Mouse (Mus musculus) G1E (cell line): ENCODE results near the gene Ssc5d. TPM values are rescaled to one million over a fixed set of nuclear protein-coding genes. Genes with fewer than 3 reads are reported as not detected.

Experiments
- ATAC-seq: 2 replicates; pipeline ENCODE4 v1.8.0; 2016; ENCODE audit warnings: mild to moderate bottlenecking; ENCODE audit not compliant: insufficient number of reproducible peaks, poor library complexity, low FRiP score, severe bottlenecking; ENCODE audit errors: extremely low read depth
- DNase-seq: peaks from one replicate; pipeline ENCODE4 v3.0.0; 2012; ENCODE audit warnings: low spot score
- H3K27me3 ChIP-seq: 2 replicates; pipeline ENCODE4 v1.6.1; 2012; ENCODE audit warnings: mild to moderate bottlenecking, low read length, inconsistent platforms; ENCODE audit not compliant: insufficient read depth
- H3K36me3 ChIP-seq: replicated peaks from 2 replicates; pipeline ENCODE3; 2012; ENCODE audit warnings: mild to moderate bottlenecking, inconsistent platforms
- H3K4me1 ChIP-seq: 2 replicates; pipeline ENCODE4 v1.6.1; 2012; ENCODE audit warnings: low read depth, low read length, inconsistent platforms, mixed read lengths; ENCODE audit not compliant: insufficient read depth
- H3K4me3 ChIP-seq: 2 replicates; pipeline ENCODE4 v1.5.1; 2012; ENCODE audit warnings: low read depth, mild to moderate bottlenecking, inconsistent platforms, low read length, moderate library complexity, mixed read lengths
- H3K9me3 ChIP-seq: replicated peaks from 2 replicates; pipeline ENCODE4 v1.6.1; 2012; ENCODE audit warnings: inconsistent platforms
- CTCF ChIP-seq: IDR thresholded peaks from 2 replicates; pipeline ENCODE4 v1.5.1; 2012; ENCODE audit warnings: low read depth, low read length, inconsistent platforms, mixed read lengths
- GATA1 ChIP-seq: IDR thresholded peaks from 2 replicates; pipeline ENCODE4 v1.6.1; 2012; ENCODE audit warnings: borderline replicate concordance, low read length, inconsistent platforms, mixed read lengths
- GATA2 ChIP-seq: IDR thresholded peaks from 2 replicates; pipeline ENCODE4 v1.6.1; 2012; ENCODE audit warnings: low read depth, low read length, inconsistent platforms, borderline replicate concordance
- POLR2AphosphoS5 ChIP-seq: IDR thresholded peaks from 2 replicates; pipeline ENCODE4 v1.6.1; 2012; ENCODE audit warnings: low read depth, low read length, inconsistent platforms; ENCODE audit not compliant: insufficient replicate concordance
- TAL1 ChIP-seq: conservative IDR thresholded peaks from 2 replicates; pipeline ENCODE4 v1.6.1; 2012; ENCODE audit warnings: low read depth, low read length, inconsistent platforms, mixed read lengths
- polyA plus RNA-seq: library from polyadenylated mRNA; stranded (reverse); fragments of >175 nt; gene quantifications from 2 replicates; pipeline ENCODE4 v1.2.3, GENCODE M21; 2012
- total RNA-seq, 2 experiments: library from RNA; stranded (forward) in 1 of 2; stranded (reverse) in 1 of 2; fragments of 200-1000 nt in 1 of 2; fragments of >200 nt in 1 of 2; fragmentation: Nextera tagmentation in 1 of 2; gene quantifications; 2 replicates each; pipeline ENCODE4 v1.2.3; 2014 to 2017

The Ssc5d gene
- total and polyA plus RNA-seq, 3 experiments = 0.02 to 0.05 TPM; not detected in 1

GRCm38 (mm10) chr7:4906466-4906950 lies 19.1 kb upstream of the Ssc5d start, which contains the start of gene Gm36210:
Gene Gm36210, minus strand, starts transcription at chr7:4906516.
- TF ChIP-seq GATA2 (no peak), CTCF (no peak), GATA1 (no peak), POLR2AphosphoS5 (no peak), TAL1 (no peak)
- Histone ChIP-seq H3K9me3 (no peaks in the 10 kb centered on the region), H3K36me3 (no peaks in the 10 kb centered on the region), H3K27me3 (peaks cover 35% of the 10 kb centered on the region), H3K4me1 (peaks cover 2% of the 10 kb centered on the region; the same call in 1 of the 2 replicates), H3K4me3 (no peak within 1 kb of the TSS)
- DNase-seq = no peak
- ATAC-seq = no peak

- TF ChIP-seq CTCF (0 out of 2 replicates have a peak, but pooled peaks have one; percentile 22), POLR2AphosphoS5 (no peak), GATA1 (no peak), GATA2 (no peak), TAL1 (no peak)
- Histone ChIP-seq H3K4me3 (no peak overlapping the region), H3K27me3 (peaks cover 28% of the 10 kb centered on the region), H3K9me3 (no peaks in the 10 kb centered on the region), H3K36me3 (peaks cover 5% of the 10 kb centered on the region), H3K4me1 (peaks cover 23% of the 10 kb centered on the region)
- no peak for DNase-seq
- no peak for ATAC-seq
Observed at GRCm38 (mm10) chr7:4911561-4911960, 14.0 kb upstream of the Ssc5d start.

GRCm38 (mm10) chr7:4912248-4912647 lies 13.3 kb upstream of the Ssc5d start:
- Histone ChIP-seq H3K27me3 (peaks cover 21% of the 10 kb centered on the region), H3K4me1 (peaks cover 30% of the 10 kb centered on the region), H3K9me3 (no peaks in the 10 kb centered on the region), H3K4me3 (no peak overlapping the region), H3K36me3 (peaks cover 12% of the 10 kb centered on the region)
- TF ChIP-seq TAL1 (no peak), GATA2 (no peak), GATA1 (no peak), CTCF (no peak), POLR2AphosphoS5 (no peak)
- ATAC-seq (no peak), DNase-seq (no peak)

- peak within 1 kb of the TSS; percentile 74 for H3K4me3 ChIP-seq
- peaks cover 42% of the 10 kb centered on the region for H3K4me1 ChIP-seq
- TF ChIP-seq TAL1 (no peak), CTCF (no peak), POLR2AphosphoS5 (no peak), GATA2 (no peak), GATA1 (no peak)
- peaks cover 41% of the 10 kb centered on the region for H3K36me3 ChIP-seq
- H3K27me3 ChIP-seq = peaks cover 3% of the 10 kb centered on the region
- peak; percentile 87 for DNase-seq
- H3K9me3 ChIP-seq = peaks cover 5% of the 10 kb centered on the region; the same call in 1 of the 2 replicates
- peak; percentile 67 for ATAC-seq
Observed at GRCm38 (mm10) chr7:4915007-4915665, 10.4 kb upstream of the Ssc5d start, which contains the start of gene Zfp628. Gene Zfp628, plus strand, starts transcription at chr7:4915217.

- no peak for DNase-seq
- H3K36me3 ChIP-seq = peaks cover 48% of the 10 kb centered on the region
- TF ChIP-seq CTCF (no peak), TAL1 (no peak), POLR2AphosphoS5 (no peak), GATA1 (no peak), GATA2 (no peak)
- peaks cover 6% of the 10 kb centered on the region; the same call in 1 of the 2 replicates for H3K9me3 ChIP-seq
- peak overlapping the region; percentile 74 for H3K4me3 ChIP-seq
- no peaks in the 10 kb centered on the region; the same call in 1 of the 2 replicates for H3K27me3 ChIP-seq
- peak; percentile 35 for ATAC-seq
- H3K4me1 ChIP-seq = peaks cover 44% of the 10 kb centered on the region
Observed at GRCm38 (mm10) chr7:4915669-4916416, 9.7 kb upstream of the Ssc5d start.

- TF ChIP-seq TAL1 (no peak), GATA1 (no peak), CTCF (no peak), GATA2 (no peak), POLR2AphosphoS5 (no peak)
- ATAC-seq (no peak), DNase-seq (no peak)
- peaks cover 56% of the 10 kb centered on the region for H3K36me3 ChIP-seq
- peaks cover 6% of the 10 kb centered on the region; the same call in 1 of the 2 replicates for H3K9me3 ChIP-seq
- H3K4me1 ChIP-seq = peaks cover 45% of the 10 kb centered on the region
- peaks cover 2% of the 10 kb centered on the region; the same call in 1 of the 2 replicates for H3K27me3 ChIP-seq
- H3K4me3 ChIP-seq = no peak overlapping the region
Observed at GRCm38 (mm10) chr7:4917494-4917893, 8.1 kb upstream of the Ssc5d start.
